Mouse (Mus musculus) heart, adult 2 months (tissue): ENCODE measurements around the gene Camta1. TPM values are rescaled to one million over a fixed set of nuclear protein-coding genes. Genes with fewer than 3 reads are reported as not detected.

ENCODE experiments used
- DNase-seq, 2 experiments: peaks; one replicate each; pipeline ENCODE4 v3.0.0; 2021
- H3K27ac ChIP-seq: fragments of 200-600 bp; 2 replicates; pipeline ENCODE4 v1.8.1; 2022
- H3K27me3 ChIP-seq: fragments of 200-500 bp; 2 replicates; pipeline ENCODE4 v1.6.1; 2012; ENCODE audit warnings: mild to moderate bottlenecking, low read length, inconsistent platforms, mixed read lengths; ENCODE audit not compliant: control insufficient read depth, insufficient read depth
- H3K36me3 ChIP-seq: fragments of 200-500 bp; 2 replicates; pipeline ENCODE4 v1.6.1; 2012; ENCODE audit warnings: low read length, inconsistent platforms; ENCODE audit not compliant: control insufficient read depth, insufficient read depth
- H3K4me1 ChIP-seq: fragments of 200-500 bp; 2 replicates; pipeline ENCODE4 v1.6.1; 2011; ENCODE audit warnings: low read length; ENCODE audit not compliant: control insufficient read depth, insufficient read depth
- H3K4me3 ChIP-seq: fragments of 200-600 bp; 2 replicates; pipeline ENCODE4 v1.8.1; 2022
- H3K79me2 ChIP-seq: fragments of 200-500 bp; replicated peaks from 2 replicates; pipeline ENCODE4 v1.6.1; 2012; ENCODE audit warnings: mild to moderate bottlenecking, inconsistent platforms, low read length, moderate library complexity, mixed read lengths; ENCODE audit not compliant: control insufficient read depth, insufficient read depth
- H3K9ac ChIP-seq: fragments of 200-500 bp; 2 replicates; pipeline ENCODE4 v1.6.1; 2012; ENCODE audit warnings: low read depth, mild to moderate bottlenecking, control low read depth, inconsistent platforms, low read length, mixed read lengths
- CTCF ChIP-seq: fragments of 200-600 bp; IDR thresholded peaks from 2 replicates; pipeline ENCODE4 v1.8.1; 2022; ENCODE audit warnings: antibody characterized with exemption, mild to moderate bottlenecking, moderate library complexity
- EP300 ChIP-seq: fragments of 200-500 bp; IDR thresholded peaks from 2 replicates; pipeline ENCODE4 v1.6.1; 2011; ENCODE audit warnings: low read depth, low read length, control low read depth; ENCODE audit not compliant: insufficient read depth
- POLR2A ChIP-seq: fragments of 200-500 bp; IDR thresholded peaks from 2 replicates; pipeline ENCODE4 v1.6.1; 2011; ENCODE audit warnings: mild to moderate bottlenecking, low read depth, low read length, control low read depth; ENCODE audit not compliant: insufficient read depth
- WGBS: fragments of 180-500 bp; shearing (Covaris S2); methylation state at CpG from one replicate; pipeline ENCODE4 v1.1.7; 2018; 5-methylcytosine and 5-hydroxymethylcytosine counted together
- intact Hi-C: fragments of 180-260 bp; cut with DNase I; formaldehyde crosslinking; loops from one replicate; pipeline ENCODE4 v1.15.1; 2025
- polyA plus RNA-seq: library from polyadenylated mRNA; depleted of rRNA; stranded (reverse); fragments of >200 nt; gene quantifications from 2 replicates; pipeline ENCODE4 v1.2.3, GENCODE M21; 2012
- total RNA-seq, 2 experiments: library from RNA; stranded (reverse); gene quantifications; 2 replicates each; pipeline ENCODE4 v1.2.3; 2021

The Camta1 gene
- total and polyA plus RNA-seq, 3 experiments: 39.4 to 234 (median 208) TPM

DNA sequence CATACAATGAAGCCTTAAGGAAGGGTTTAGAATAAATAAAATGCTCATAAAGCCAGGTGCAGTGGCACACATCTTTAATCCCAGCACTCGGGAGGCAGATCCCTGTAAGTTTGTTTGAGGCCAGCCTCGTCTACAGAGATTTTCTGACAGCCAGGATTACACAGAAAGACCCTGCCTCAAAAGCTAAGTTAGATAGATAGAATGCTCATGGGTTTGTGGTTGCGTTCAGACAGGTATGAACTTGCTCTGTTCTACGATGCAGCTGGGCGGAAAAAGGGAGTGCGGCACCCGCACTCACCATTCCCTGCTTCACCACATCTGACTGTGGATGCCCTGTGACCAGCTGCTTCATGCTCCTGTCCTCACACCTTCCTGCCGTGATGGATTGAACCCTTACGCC, 882.2 kb downstream of the Camta1 start:
- Histone ChIP-seq H3K4me1 (no peaks in the 10 kb centered on the region), H3K27me3 (no peaks in the 10 kb centered on the region), H3K79me2 (no peaks in the 10 kb centered on the region), H3K4me3 (no peak overlapping the region), H3K9ac (no peak overlapping the region), H3K36me3 (no peaks in the 10 kb centered on the region), H3K27ac (no peak overlapping the region)
- 74% methylated on average over 9 of the region's 9 CpGs for WGBS
- intact Hi-C loops: no loop called here
- DNase-seq: no peak
- TF ChIP-seq CTCF (no peak), POLR2A (no peak), EP300 (no peak)

DNA sequence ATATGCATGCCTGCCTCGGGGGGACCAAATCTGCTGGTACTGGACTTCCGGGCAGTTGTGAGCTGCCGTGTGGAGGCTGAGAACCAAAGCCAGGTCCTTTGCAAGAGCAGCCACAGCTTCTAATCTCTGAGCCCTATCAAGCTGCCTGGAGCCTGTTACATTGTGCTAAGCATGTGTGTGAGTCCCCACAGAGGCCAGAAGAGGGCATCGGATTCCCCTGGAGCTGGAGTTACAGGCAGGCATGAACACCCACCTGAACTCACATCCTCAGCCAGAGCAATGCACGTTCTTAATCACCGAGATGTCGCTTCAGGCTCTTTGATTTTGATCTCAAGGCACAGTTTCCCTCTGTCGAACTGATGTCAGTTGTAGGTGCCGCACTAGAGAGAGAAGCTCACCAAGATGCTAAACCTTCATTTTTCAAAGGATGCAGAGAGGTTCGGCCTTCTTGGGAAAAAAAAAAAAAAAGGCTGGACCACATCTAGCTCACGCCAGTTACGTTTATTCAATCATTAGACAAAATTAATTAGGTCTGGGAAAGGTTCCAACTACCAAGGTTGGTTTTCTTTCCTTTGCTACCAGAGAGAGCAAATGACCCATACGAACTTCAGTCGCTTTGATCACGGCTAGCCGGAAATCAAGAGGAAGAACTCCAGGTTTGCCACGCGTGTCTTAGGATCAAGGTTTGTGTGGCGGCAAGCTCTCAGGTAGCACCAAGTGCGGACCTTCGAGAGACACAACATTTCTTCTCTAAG, 883.3 kb downstream of the Camta1 start:
- intact Hi-C loops: no loop called here
- Histone ChIP-seq H3K4me1 (no peaks in the 10 kb centered on the region), H3K79me2 (no peaks in the 10 kb centered on the region), H3K9ac (no peak overlapping the region), H3K4me3 (no peak overlapping the region), H3K27ac (no peak overlapping the region), H3K36me3 (no peaks in the 10 kb centered on the region), H3K27me3 (no peaks in the 10 kb centered on the region)
- TF ChIP-seq POLR2A (no peak), EP300 (no peak), CTCF (no peak)
- no peak for DNase-seq
- 89% methylated on average over 21 of the region's 21 CpGs for WGBS

DNA sequence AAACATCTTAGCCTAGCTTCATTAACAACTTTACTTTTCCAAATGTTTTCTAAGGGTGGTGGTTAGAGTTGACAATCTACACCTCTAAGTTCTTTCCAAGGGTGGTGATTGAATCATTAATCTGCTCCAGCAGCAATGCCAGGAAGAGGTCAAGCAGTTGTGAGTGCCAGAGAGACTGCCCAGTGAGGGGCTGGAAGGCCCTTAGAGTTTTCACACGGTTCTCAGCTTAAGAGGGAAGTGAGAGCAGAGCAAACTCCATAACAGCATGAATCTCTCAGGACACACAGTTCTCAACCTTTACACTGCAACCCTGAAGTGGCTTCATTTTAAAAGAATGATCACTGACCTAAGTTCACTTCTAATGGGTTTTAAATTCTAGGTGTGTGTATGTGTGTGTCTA, 886.5 kb downstream of the Camta1 start:
- Histone ChIP-seq H3K27me3 (no peaks in the 10 kb centered on the region), H3K36me3 (no peaks in the 10 kb centered on the region), H3K79me2 (no peaks in the 10 kb centered on the region), H3K4me3 (no peak overlapping the region), H3K9ac (no peak overlapping the region), H3K27ac (no peak overlapping the region), H3K4me1 (no peaks in the 10 kb centered on the region)
- intact Hi-C loops: no loop called here
- DNase-seq: no peak
- no peak for TF ChIP-seq POLR2A
- TF ChIP-seq CTCF: no peak
- no peak for TF ChIP-seq EP300
- 16% methylated on average over 1 of the region's 1 CpGs for WGBS

DNA sequence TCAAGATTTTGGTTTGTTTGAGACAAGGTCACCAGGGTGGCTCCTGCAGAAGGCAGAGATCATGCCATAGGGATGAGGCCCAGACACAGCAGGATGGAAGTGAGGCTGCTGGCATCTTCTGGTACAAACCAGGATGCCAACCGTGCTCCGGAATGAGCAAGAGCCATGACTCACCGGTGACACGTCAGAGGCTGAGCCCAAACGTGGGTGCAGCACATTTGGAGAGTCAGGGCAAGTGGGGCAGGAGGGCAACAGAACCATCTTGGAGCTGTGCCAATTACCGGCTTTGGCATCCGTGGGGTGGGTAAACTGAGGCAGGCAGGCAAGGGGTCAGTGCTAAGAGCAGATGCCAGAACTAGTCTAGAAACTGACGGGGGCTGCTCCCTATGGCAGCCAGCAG, 888.4 kb downstream of the Camta1 start:
- H3K36me3 ChIP-seq: no peaks in the 10 kb centered on the region
- DNase-seq: no peak
- TF ChIP-seq EP300 (no peak), POLR2A (no peak), CTCF (no peak)
- no peaks in the 10 kb centered on the region for H3K4me1 ChIP-seq
- WGBS: 76% methylated on average over 8 of the region's 8 CpGs
- intact Hi-C loops: no loop called here
- H3K27me3 ChIP-seq: no peaks in the 10 kb centered on the region
- no peaks in the 10 kb centered on the region for H3K79me2 ChIP-seq
- H3K4me3 ChIP-seq: no peak overlapping the region
- H3K27ac ChIP-seq: no peak overlapping the region
- no peak overlapping the region for H3K9ac ChIP-seq

DNA sequence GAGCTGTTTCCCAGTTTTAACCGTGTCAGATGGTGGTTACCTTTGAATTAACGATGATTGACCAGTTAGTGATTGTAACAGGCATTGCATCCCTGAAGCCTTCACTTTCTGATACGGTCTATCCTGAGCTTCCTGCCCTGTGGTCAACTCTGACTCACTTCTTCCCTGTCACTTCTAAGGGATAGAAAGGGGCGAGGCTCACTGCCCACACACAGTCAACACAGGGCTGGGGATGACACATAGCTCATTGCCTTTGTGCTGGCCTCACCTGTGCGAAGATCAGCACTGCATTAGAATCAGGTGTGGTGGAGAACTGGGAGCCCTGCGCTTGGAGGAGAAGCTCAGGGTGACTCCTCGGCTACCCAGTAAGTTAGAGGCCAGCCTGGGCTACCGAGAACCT, 892.7 kb downstream of the Camta1 start:
- H3K27me3 ChIP-seq: no peaks in the 10 kb centered on the region
- intact Hi-C loops: loop anchor here (5.0 kb wide), 1 partner anchor 173 kb away; no protein-coding TSS in a partner anchor
- no peaks in the 10 kb centered on the region for H3K79me2 ChIP-seq
- no peaks in the 10 kb centered on the region for H3K4me1 ChIP-seq
- WGBS: 82% methylated on average over 8 of the region's 8 CpGs
- DNase-seq: no peak
- no peak overlapping the region for H3K9ac ChIP-seq
- TF ChIP-seq CTCF: no peak
- no peak for TF ChIP-seq POLR2A
- TF ChIP-seq EP300: no peak
- H3K27ac ChIP-seq: no peak overlapping the region
- no peaks in the 10 kb centered on the region for H3K36me3 ChIP-seq
- no peak overlapping the region for H3K4me3 ChIP-seq

DNA sequence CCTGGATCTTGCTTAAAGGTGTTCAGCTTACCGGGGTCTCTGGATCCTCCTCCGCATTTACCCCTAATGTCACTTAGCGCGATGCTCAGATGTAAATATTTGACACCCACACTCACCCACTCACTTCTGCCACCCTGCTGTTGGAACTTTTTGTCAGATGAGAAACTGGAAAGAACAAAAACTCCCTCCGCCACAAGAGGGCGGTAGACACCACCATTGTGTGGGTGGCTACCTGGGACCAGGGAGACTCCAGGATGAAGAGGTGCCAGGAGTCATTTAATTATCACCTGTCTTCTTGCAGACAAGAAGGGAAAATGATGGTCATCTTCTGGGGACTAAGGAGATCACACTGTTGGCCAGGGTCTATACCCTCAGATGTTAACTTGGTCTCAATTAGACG, 895.1 kb downstream of the Camta1 start:
- DNase-seq: peak; percentile 33 to 49
- Histone ChIP-seq H3K79me2 (no peaks in the 10 kb centered on the region), H3K27me3 (no peaks in the 10 kb centered on the region), H3K4me3 (no peak overlapping the region), H3K9ac (no peak overlapping the region), H3K36me3 (no peaks in the 10 kb centered on the region), H3K4me1 (no peaks in the 10 kb centered on the region), H3K27ac (no peak overlapping the region)
- intact Hi-C loops: loop anchor here (2.0 to 5.0 kb wide), 2 partner anchors 176 to 310 kb away; no protein-coding TSS in a partner anchor
- WGBS: 17% methylated on average over 7 of the region's 7 CpGs
- TF ChIP-seq EP300: no peak
- peak; percentile 79 for TF ChIP-seq CTCF
